Comparison of ENCODE assay signal across 8 mouse cellular contexts in the genomic region with DNA sequence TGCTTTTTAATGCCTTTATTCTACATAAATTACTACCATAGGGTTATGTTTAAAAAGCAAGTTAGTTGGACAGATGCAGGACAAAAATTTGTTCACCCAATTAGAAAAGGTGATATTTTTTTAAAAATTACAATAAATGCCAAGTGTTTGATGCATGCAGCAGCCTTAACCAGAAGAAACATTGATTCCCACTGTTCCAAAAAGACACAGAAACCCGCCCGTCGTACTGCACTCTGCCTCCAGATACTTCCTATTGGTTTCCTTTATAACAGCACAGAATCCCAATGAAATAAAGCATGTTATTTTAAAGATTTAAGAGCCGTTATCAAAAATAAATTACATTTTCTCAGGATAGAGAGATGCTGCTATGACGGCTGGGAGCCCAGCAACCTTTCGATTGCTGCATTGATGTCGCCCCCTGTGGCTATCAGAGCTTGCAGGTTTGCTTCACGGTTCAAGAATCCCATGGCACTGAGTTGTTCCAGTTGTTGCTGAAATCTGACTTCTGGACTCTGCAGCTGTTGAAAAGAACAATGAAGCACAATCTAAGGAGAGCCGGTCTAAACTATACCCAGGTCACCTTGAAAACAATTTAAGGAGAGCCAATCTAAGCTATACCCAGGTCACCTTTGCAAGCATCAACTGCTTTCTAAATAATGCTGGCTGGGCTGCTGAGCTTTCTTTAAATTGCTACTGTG. TPM values are rescaled to one million over a fixed set of nuclear protein-coding genes. Genes with fewer than 3 reads are reported as not detected.
DNase-seq lines count a peak whose midpoint lies in the region; ATAC-seq and TF ChIP-seq lines count a peak whose summit lies in the region.
"Had no signal": no experiment of that assay in that cellular context is flagged by ENCODE, and none has a peak within 500 bp of the region (broad histone marks: within the 10 kb centered on the region; RNA-seq: fewer than 3 reads in every experiment).

No protein-coding gene starts in this region.

- H3K27ac ChIP-seq in gastrocnemius, adult 2 months: peak overlapping the region; percentile 0; the same call in 1 of the 2 replicates
- peak overlapping the region; percentile 0 for H3K27ac ChIP-seq in layer of hippocampus, adult 2 months
- H3K27ac ChIP-seq in liver, postnatal 0 days (ENCODE audit: low read depth): no peak overlapping the region

- H3K4me2 ChIP-seq in liver, postnatal 0 days (ENCODE audit: low read depth, low read length): no peak overlapping the region

- H3K4me1 ChIP-seq in liver, postnatal 0 days (ENCODE audit: insufficient read depth): peaks cover 7% of the 10 kb centered on the region; the same call in 1 of the 2 replicates
- H3K4me1 ChIP-seq: megakaryocyte, embryonic 14.5 days had no signal

- WGBS in liver, postnatal 0 days (ENCODE audit: insufficient replicate concordance): 89% methylated on average over 9 of the region's 9 CpGs

- H3K36me3 ChIP-seq in liver, postnatal 0 days (replicated peaks; ENCODE audit: insufficient read depth, low read length): peaks cover 66% of the 10 kb centered on the region

- H3K9me3 ChIP-seq in liver, postnatal 0 days (ENCODE audit: low read length): no peaks in the 10 kb centered on the region
- H3K9me3 ChIP-seq: megakaryocyte, embryonic 14.5 days had no signal

- no peak; the same call in 1 of the 2 replicates for TF ChIP-seq CTCF in gastrocnemius, adult 2 months (IDR thresholded peaks at IDR 0.05)
- no peak for TF ChIP-seq CTCF in layer of hippocampus, adult 2 months (conservative IDR thresholded peaks at IDR 0.05)
- no peak for TF ChIP-seq CTCF in liver, postnatal 0 days (IDR thresholded peaks at IDR 0.05; ENCODE audit: low read depth)

- no peak for ATAC-seq in liver, postnatal 0 days

- H3K4me3 ChIP-seq in gastrocnemius, adult 2 months: no peak overlapping the region
- H3K4me3 ChIP-seq in layer of hippocampus, adult 2 months: no peak overlapping the region
- H3K4me3 ChIP-seq in liver, postnatal 0 days (ENCODE audit: low read depth, low read length): no peak overlapping the region
- H3K4me3 ChIP-seq: megakaryocyte, embryonic 14.5 days had no signal

- H3K9ac ChIP-seq in liver, postnatal 0 days (replicated peaks): no peak overlapping the region

- TF ChIP-seq EP300 in liver, postnatal 0 days (IDR thresholded peaks at IDR 0.05; ENCODE audit: low read depth): no peak

- H3K27me3 ChIP-seq in liver, postnatal 0 days (ENCODE audit: insufficient read depth, low read length): no peaks in the 10 kb centered on the region
- H3K27me3 ChIP-seq: megakaryocyte, embryonic 14.5 days had no signal

- DNase-seq in R1 (ENCODE audit: low read depth, low spot score): peak; percentile 51
- DNase-seq in adrenal gland, adult 2 months: peak; percentile 95
- DNase-seq in gastrocnemius, adult 2 months: peak; percentile 94
- DNase-seq in layer of hippocampus, adult 2 months (ENCODE audit: low spot score in 2 of 2): peak; percentile 100
- DNase-seq in natural killer cell, adult 2 months (ENCODE audit: low spot score in 2 of 2): peak; percentile 97
- peak; percentile 100 for DNase-seq in urinary bladder, adult 18-20 months (ENCODE audit: low spot score in 2 of 2)
- no peak for DNase-seq in liver, postnatal 0 days

- intact Hi-C loops in gastrocnemius, adult 2 months (cut with DNase I): no loop called here

RNA-seq across cellular contexts. Expression of gene Idnk, which starts 20.2 kb away (rescaled TPM):
- 10 to 100 TPM; 55.1 to 69.8 TPM for total RNA-seq in adrenal gland, adult 2 months (2021)
- 11.0 and 15.3 TPM in 2 replicates for polyA plus RNA-seq in adrenal gland, adult 2 months (2012; rRNA removed)
- total RNA-seq in gastrocnemius, adult 2 months (2021): 10 to 100 TPM in 1 of 2 experiments, 1 to 10 TPM in 1; 8.0 to 10.8 TPM
- 10 to 100 TPM; 28.4 to 34.9 TPM for total RNA-seq in layer of hippocampus, adult 2 months (2021)
- polyA plus RNA-seq in liver, postnatal 0 days (2015; fragmentation: Nextera tagmentation; extraction: Ambion mirVana): 35.4 and 37.6 TPM in 2 replicates

RNA-seq across cellular contexts. Expression of gene Ubqln1, which starts 37.8 kb away (rescaled TPM):
- 100 to 1,000 TPM; 112 to 159 TPM for total RNA-seq in adrenal gland, adult 2 months (2021)
- 164 and 166 TPM in 2 replicates for polyA plus RNA-seq in adrenal gland, adult 2 months (2012; rRNA removed)
- 10 to 100 TPM; 49.0 to 51.9 TPM for total RNA-seq in gastrocnemius, adult 2 months (2021)
- 100 to 1,000 TPM; 139 to 143 TPM for total RNA-seq in layer of hippocampus, adult 2 months (2021)
- 44.2 and 44.5 TPM in 2 replicates for polyA plus RNA-seq in liver, postnatal 0 days (2015; fragmentation: Nextera tagmentation; extraction: Ambion mirVana)

RNA-seq across cellular contexts. Expression of gene Hnrnpa0, which starts 49.3 kb away (rescaled TPM):
- total RNA-seq in adrenal gland, adult 2 months (2021): 100 to 1,000 TPM in 1 of 2 experiments, 10 to 100 TPM in 1; 68.1 to 117 TPM
- 79.4 and 96.9 TPM in 2 replicates for polyA plus RNA-seq in adrenal gland, adult 2 months (2012; rRNA removed)
- total RNA-seq in gastrocnemius, adult 2 months (2021): 10 to 100 TPM; 31.1 to 37.7 TPM
- total RNA-seq in layer of hippocampus, adult 2 months (2021): 100 to 1,000 TPM; 120 to 122 TPM
- 11.0 and 11.4 TPM in 2 replicates for polyA plus RNA-seq in liver, postnatal 0 days (2015; fragmentation: Nextera tagmentation; extraction: Ambion mirVana)
